Mouse (Mus musculus) heart, embryonic 13.5 days (tissue): Measurements from ENCODE around the gene Isx. TPM values are rescaled to one million over a fixed set of nuclear protein-coding genes. Genes with fewer than 3 reads are reported as not detected.

Source experiments
- ATAC-seq: fragments of 200-750 bp; cut with Nextera tagmentation; 2 replicates; pipeline ENCODE4 v1.8.0; 2017; ENCODE audit warnings: moderate TSS enrichment; ENCODE audit not compliant: insufficient number of reproducible peaks, low FRiP score, low TSS enrichment; ENCODE audit errors: extremely low read depth
- H3K27ac ChIP-seq: fragments of 300-500 bp; sonication (generic); replicated peaks from 2 replicates; pipeline ENCODE4 v1.5.1; 2015; ENCODE audit warnings: moderate library complexity, mild to moderate bottlenecking, inconsistent platforms
- H3K27me3 ChIP-seq: fragments of 300-500 bp; sonication (generic); replicated peaks from 2 replicates; pipeline ENCODE4 v1.6.1; 2015; ENCODE audit warnings: mild to moderate bottlenecking, inconsistent platforms
- H3K36me3 ChIP-seq: fragments of 300-500 bp; sonication (generic); 2 replicates; pipeline ENCODE4 v1.6.1; 2015; ENCODE audit warnings: mild to moderate bottlenecking, inconsistent platforms
- H3K4me1 ChIP-seq: fragments of 300-500 bp; sonication (generic); 2 replicates; pipeline ENCODE4 v1.6.1; 2015; ENCODE audit warnings: inconsistent platforms
- H3K4me2 ChIP-seq: fragments of 300-500 bp; sonication (generic); 2 replicates; pipeline ENCODE4 v1.6.1; 2015; ENCODE audit warnings: inconsistent platforms, mild to moderate bottlenecking, moderate library complexity
- H3K4me3 ChIP-seq: fragments of 300-500 bp; sonication (generic); 2 replicates; pipeline ENCODE4 v1.5.1; 2015; ENCODE audit warnings: moderate library complexity, mild to moderate bottlenecking, inconsistent platforms
- H3K9ac ChIP-seq: fragments of 300-500 bp; sonication (generic); 2 replicates; pipeline ENCODE4 v1.6.1; 2015; ENCODE audit warnings: inconsistent platforms, mild to moderate bottlenecking, moderate library complexity
- H3K9me3 ChIP-seq: fragments of 300-500 bp; sonication (generic); 2 replicates; pipeline ENCODE4 v1.6.1; 2016; ENCODE audit warnings: inconsistent platforms
- WGBS: fragments of 180-500 bp; shearing (Covaris S2); methylation state at CpG from one replicate; pipeline ENCODE4 v1.1.7; 2015; ENCODE audit warnings: mixed read lengths; 5-methylcytosine and 5-hydroxymethylcytosine counted together
- polyA plus RNA-seq: library from polyadenylated mRNA; unstranded; fragments of >200 nt; fragmentation: Nextera tagmentation; extraction: Ambion mirVana; gene quantifications from 2 replicates; pipeline ENCODE4 v1.2.1, GENCODE M21; 2015

Isx gene
- polyA plus RNA-seq, 1 experiment from 2014 or later, result not detected

DNA sequence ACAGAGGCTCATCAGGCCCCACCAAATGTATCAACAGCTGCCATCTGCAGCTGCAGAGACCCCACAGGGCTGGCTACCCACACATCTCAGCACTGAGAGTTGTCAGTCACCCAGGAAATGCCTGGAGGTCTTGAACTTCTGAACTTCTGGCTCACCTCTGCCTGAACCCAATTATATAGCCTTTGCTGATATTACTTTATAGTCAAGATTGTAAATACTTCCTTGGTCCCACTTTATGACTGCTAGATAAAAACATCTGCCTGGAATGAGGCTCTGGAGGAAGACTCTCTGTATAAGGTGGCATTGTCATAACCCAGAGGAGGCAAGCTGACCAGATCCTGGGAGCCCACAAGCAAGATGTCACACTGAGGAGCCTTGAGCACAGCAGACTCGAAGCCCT is 28.8 kb downstream of the Isx start:
- Histone ChIP-seq H3K36me3 (no peaks in the 10 kb centered on the region), H3K9ac (no peak overlapping the region), H3K9me3 (no peaks in the 10 kb centered on the region), H3K27ac (no peak overlapping the region), H3K4me1 (no peaks in the 10 kb centered on the region), H3K27me3 (no peaks in the 10 kb centered on the region), H3K4me3 (no peak overlapping the region), H3K4me2 (no peak overlapping the region)
- no peak for ATAC-seq
- WGBS, result 72% methylated on average over 1 of the region's 1 CpGs

DNA sequence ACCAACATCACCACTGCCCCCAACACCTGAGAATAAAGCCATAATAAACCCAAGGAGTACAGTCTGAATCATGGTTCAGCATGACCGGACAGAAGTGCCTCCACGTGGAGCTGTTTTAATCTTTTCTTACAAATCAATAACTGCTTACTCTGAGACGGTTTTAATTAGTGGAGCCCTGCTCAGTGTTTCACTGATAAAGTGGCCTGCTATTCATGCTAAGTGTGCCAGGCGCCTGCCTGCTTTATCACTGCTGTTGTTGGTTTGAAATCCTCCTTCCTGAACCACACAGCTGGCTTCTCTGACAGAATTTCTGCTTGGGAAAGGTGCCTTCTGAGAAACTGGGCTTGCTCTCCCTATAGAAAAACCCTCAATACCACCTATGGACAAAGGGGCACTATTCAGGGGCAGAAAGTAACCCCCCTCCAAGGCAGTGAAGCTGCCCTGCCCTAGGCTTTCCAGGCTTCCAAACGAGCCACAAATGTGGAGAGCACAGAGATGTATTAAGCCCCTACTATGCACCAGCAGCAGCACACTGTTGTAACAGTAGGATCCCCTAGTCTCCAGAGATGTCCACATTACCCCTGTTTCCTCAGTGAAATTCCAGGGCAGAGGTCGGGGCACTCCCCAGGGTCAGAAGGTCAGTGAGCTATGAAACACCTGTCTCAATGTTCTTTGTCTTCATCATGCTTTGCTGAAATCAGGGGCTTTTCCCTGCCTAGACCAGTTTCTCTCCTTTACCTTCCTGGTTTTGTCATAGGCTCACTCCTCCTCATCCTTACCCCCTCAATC is 30.3 kb downstream of the Isx start:
- WGBS, result 31% methylated on average over 6 of the region's 6 CpGs
- no peak overlapping the region for H3K27ac ChIP-seq
- ATAC-seq, result no peak
- H3K27me3 ChIP-seq, result no peaks in the 10 kb centered on the region
- no peaks in the 10 kb centered on the region for H3K4me1 ChIP-seq
- no peak overlapping the region for H3K4me2 ChIP-seq
- H3K36me3 ChIP-seq, result no peaks in the 10 kb centered on the region
- no peaks in the 10 kb centered on the region for H3K9me3 ChIP-seq
- no peak overlapping the region for H3K4me3 ChIP-seq
- H3K9ac ChIP-seq, result no peak overlapping the region

DNA sequence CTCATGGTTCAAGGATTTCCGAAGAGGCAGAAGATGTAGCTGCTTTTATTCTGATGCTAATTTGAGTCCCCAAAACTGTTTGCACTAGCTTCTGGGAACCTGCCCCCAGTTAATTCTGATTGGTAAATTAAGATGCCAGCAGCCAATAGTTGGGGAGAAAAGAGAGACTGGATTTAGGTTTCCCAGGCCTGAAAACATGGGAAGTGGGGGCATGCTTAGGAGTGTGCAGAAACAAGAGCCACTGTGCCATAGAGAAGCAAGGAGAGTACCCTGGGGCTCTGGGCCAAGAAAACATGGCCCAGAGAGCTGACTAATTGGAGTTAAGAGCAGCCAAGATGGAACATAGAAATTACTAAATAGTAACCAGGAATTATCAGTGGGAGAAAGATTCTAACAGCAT is 33.4 kb downstream of the Isx start:
- Histone ChIP-seq H3K27ac (no peak overlapping the region), H3K9ac (no peak overlapping the region), H3K4me2 (no peak overlapping the region), H3K4me1 (no peaks in the 10 kb centered on the region), H3K9me3 (no peaks in the 10 kb centered on the region), H3K27me3 (no peaks in the 10 kb centered on the region), H3K36me3 (no peaks in the 10 kb centered on the region), H3K4me3 (no peak overlapping the region)
- 63% methylated on average over 1 of the region's 1 CpGs for WGBS
- ATAC-seq, result no peak

DNA sequence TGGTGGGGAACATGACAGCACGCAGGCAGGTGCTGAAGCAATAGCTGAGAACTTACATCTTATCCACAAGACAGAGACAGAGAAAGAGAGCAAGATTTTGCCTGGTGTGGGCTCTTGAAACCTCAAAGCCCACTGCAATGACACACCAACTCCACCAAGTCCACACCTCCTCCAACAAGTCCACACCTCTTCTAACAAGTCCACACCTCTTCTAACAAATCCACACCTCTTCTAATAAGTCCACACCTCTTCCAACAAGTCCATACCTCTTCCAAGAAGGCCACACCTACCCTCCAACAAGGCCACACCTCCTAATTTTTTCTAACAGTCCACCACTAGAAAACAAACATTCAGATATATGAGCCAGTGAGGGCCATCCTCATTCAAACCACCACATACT is 37.7 kb downstream of the Isx start:
- H3K4me3 ChIP-seq, result no peak overlapping the region
- no peaks in the 10 kb centered on the region for H3K36me3 ChIP-seq
- H3K4me2 ChIP-seq, result no peak overlapping the region
- no peak overlapping the region for H3K27ac ChIP-seq
- ATAC-seq, result no peak
- WGBS, result 58% methylated on average over 1 of the region's 1 CpGs
- no peaks in the 10 kb centered on the region; the same call in 1 of the 2 replicates for H3K4me1 ChIP-seq
- no peak overlapping the region for H3K9ac ChIP-seq
- no peaks in the 10 kb centered on the region for H3K9me3 ChIP-seq
- no peaks in the 10 kb centered on the region for H3K27me3 ChIP-seq

DNA sequence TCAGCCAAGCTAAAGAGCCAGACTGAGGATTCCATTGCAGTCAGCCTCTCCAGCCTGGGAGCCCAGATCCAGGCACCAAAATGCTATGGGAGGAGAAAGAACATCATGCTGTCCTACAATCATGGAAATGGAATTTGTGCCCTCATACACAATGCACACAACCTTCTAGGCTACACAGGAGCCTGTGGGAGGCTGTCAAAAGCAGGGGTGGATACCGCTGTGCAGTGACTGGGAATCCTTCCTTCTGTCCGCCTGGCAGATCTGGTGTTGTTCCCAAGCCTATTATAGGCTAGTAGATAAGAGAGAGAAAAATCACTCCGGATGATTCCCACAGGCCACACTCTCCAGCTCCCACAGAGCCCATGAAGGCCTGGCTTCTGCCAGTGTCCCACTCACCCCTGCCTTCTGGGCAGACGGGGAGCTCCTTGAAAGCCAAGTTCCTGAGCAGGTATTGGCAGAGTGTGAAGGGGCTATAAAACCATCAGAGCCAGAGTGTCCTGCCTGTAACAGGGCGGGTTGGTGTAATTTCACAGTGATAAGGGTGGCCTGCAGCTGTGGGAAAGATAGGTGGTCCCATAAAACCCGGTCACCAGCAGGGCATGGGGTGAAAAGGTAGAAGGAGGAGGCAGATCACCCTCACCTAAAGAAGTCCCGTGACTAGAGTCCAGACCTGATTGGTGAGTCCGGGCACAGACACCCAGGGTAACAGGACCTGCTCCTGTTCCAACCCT is 47.9 kb downstream of the Isx start:
- Histone ChIP-seq H3K9me3 (no peaks in the 10 kb centered on the region), H3K4me3 (no peak overlapping the region), H3K27me3 (no peaks in the 10 kb centered on the region; the same call in 1 of the 2 replicates), H3K4me1 (0 out of 2 replicates have a peak, but pooled peaks cover 8% of the 10 kb centered on the region), H3K9ac (no peak overlapping the region), H3K36me3 (no peaks in the 10 kb centered on the region), H3K4me2 (no peak overlapping the region), H3K27ac (no peak overlapping the region)
- WGBS, result 57% methylated on average over 8 of the region's 8 CpGs
- ATAC-seq, result no peak

DNA sequence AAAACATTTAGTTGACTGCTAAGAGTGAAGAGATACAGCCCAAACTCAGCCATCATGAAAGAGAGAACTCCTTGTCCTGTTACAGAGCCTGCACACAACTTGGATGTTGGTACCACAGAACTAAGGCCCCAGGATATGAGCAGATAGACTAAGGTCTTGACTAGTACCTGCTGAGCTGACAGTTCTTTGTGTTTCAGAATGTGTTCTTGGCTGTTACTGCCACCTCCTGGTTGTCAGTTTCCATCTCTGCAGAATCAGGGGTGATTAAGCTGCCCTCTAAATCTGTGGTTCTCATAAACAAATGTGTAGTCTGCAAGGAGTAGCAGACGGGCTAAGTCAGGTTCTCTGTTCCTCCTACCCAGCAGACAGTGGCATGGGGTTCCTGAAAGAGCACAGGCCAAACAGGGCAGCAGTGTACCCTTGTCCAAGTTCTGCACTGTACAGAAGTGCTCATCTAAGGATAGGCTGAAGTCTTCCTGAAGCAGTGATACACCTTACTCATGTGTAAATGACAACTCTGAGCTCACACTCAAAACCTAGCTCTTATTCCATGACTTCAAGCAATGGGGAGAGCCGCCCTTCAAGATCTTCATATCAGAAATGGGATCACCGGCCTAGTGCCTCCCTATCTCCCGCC is 49.0 kb downstream of the Isx start:
- Histone ChIP-seq H3K9me3 (no peaks in the 10 kb centered on the region), H3K4me1 (0 out of 2 replicates have a peak, but pooled peaks cover 8% of the 10 kb centered on the region), H3K27me3 (no peaks in the 10 kb centered on the region; the same call in 1 of the 2 replicates), H3K36me3 (no peaks in the 10 kb centered on the region), H3K4me2 (no peak overlapping the region), H3K4me3 (no peak overlapping the region), H3K27ac (no peak overlapping the region), H3K9ac (no peak overlapping the region)
- 58% methylated on average over 4 of the region's 4 CpGs for WGBS
- no peak for ATAC-seq

DNA sequence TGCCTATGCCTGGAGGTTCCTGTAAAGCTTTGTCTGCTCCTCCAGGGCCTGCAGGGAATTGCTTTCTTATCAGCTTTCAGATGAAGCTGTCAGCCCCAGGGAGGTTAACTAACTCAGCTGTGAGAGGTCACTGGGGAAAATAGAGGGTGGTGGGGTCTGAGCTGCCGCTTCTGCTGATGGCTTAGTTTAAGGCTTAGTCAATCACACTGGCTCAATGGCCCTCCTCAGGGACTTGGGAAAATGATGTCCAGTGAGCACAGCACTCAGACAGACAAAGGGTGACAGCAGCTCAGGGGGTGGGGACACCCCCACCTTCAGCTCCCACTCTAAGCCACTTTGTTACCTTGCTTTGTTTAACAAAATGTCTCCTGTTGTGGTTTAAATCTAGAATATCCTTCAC is 55.0 kb downstream of the Isx start:
- WGBS, result 31% methylated on average over 1 of the region's 1 CpGs
- ATAC-seq, result no peak
- H3K27me3 ChIP-seq, result 0 out of 2 replicates have a peak, but pooled peaks cover 3% of the 10 kb centered on the region
- H3K9me3 ChIP-seq, result no peaks in the 10 kb centered on the region
- H3K4me1 ChIP-seq, result peaks cover 12% of the 10 kb centered on the region; the same call in 1 of the 2 replicates
- H3K36me3 ChIP-seq, result no peaks in the 10 kb centered on the region
- no peak overlapping the region for H3K27ac ChIP-seq
- no peak overlapping the region for H3K9ac ChIP-seq
- H3K4me3 ChIP-seq, result no peak overlapping the region
- H3K4me2 ChIP-seq, result no peak overlapping the region

DNA sequence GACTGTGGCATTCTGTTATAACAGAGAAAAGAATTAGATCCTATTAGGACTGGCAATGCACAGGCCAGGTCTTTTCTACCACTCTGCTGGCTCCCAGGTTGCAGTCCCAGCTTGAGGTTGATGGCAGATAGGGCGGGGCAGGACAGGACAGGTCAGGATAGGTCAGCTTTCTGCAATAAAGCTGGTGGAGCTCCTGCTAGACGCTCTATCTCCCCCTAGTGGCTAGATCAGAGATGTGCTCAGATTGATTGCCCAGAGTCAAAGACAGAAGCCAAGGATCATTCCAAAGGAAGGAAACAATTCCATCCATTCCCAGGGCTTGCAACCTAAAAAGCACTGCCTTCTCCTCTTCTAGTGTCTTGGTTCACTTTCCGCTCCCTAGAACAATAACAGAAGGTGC is 57.8 kb downstream of the Isx start:
- no peak overlapping the region for H3K27ac ChIP-seq
- ATAC-seq, result no peak
- H3K36me3 ChIP-seq, result no peaks in the 10 kb centered on the region
- WGBS, result 18% methylated on average over 3 of the region's 3 CpGs
- H3K9me3 ChIP-seq, result no peaks in the 10 kb centered on the region
- H3K4me2 ChIP-seq, result no peak overlapping the region
- H3K4me1 ChIP-seq, result peaks cover 4% of the 10 kb centered on the region; the same call in 1 of the 2 replicates
- no peak overlapping the region for H3K4me3 ChIP-seq
- 0 out of 2 replicates have a peak, but pooled peaks cover 3% of the 10 kb centered on the region for H3K27me3 ChIP-seq
- no peak overlapping the region for H3K9ac ChIP-seq

DNA sequence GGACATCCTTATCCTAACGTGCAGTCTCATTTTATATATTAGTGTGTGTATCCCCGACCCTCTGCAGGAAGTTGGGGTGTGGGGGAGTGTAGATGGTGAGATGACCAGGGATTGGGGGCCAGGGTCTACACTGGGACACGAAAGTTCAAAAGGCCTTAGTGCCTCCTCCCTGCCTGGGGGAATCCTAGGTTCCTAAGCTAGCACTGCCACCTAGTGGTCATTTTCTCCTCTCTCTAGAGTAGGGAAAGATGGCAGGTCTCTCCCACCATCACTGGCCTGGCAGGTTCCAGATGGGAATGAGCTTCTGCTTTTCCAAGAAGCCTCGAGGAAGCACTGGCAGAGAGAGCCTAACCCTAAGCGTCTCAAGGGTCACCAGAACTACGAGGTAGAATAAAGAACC is 62.3 kb downstream of the Isx start:
- 15% methylated on average over 6 of the region's 6 CpGs for WGBS
- no peak for ATAC-seq
- Histone ChIP-seq H3K4me3 (no peak overlapping the region), H3K27me3 (0 out of 2 replicates have a peak, but pooled peaks cover 3% of the 10 kb centered on the region), H3K9me3 (no peaks in the 10 kb centered on the region), H3K27ac (no peak overlapping the region), H3K4me2 (no peak overlapping the region), H3K9ac (no peak overlapping the region), H3K4me1 (no peaks in the 10 kb centered on the region), H3K36me3 (no peaks in the 10 kb centered on the region)

DNA sequence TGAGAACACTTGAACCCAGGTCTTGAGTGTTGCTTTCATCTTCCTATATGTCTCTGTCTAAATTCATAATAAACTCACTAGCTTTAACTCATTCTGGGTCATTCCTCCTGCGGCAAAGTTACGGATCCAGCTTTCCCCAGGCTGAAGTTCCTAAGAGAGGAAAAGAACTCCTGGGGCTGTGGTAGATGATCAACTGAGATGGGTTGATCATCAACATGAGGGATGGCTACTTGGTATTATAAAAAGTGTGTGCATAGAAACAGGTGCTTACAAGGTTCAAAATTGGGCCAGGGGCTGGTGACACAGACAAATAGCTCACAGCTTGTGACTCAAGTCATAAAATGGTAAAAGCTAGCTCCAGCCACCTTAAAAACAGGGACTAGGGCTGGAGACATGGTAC is 63.7 kb downstream of the Isx start:
- ATAC-seq, result no peak
- Histone ChIP-seq H3K36me3 (no peaks in the 10 kb centered on the region), H3K4me1 (no peaks in the 10 kb centered on the region), H3K4me3 (no peak overlapping the region), H3K27ac (no peak overlapping the region), H3K27me3 (0 out of 2 replicates have a peak, but pooled peaks cover 3% of the 10 kb centered on the region), H3K4me2 (no peak overlapping the region), H3K9me3 (no peaks in the 10 kb centered on the region), H3K9ac (no peak overlapping the region)
- WGBS, result 98% methylated on average over 2 of the region's 2 CpGs

DNA sequence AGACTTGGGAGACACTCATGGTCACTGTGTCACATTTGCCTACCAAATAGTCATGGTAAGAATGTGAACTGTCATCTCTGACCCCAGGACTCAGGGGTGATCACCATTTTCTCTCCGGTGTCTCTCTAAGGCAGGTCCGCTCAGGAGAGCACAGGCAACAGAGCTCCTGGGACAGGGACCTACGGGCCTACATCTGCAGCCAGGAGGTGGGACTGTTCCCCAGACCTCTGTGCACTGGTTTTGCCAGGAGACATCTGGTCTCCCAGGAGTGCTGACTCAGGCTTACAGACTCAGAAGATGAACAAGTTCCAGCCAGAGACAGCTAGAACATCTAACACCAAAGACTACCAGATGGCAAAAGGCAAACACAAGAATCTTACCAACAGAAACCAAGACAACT is 69.1 kb downstream of the Isx start:
- no peaks in the 10 kb centered on the region for H3K4me1 ChIP-seq
- no peaks in the 10 kb centered on the region for H3K36me3 ChIP-seq
- no peaks in the 10 kb centered on the region for H3K9me3 ChIP-seq
- no peak overlapping the region for H3K4me2 ChIP-seq
- no peak overlapping the region for H3K9ac ChIP-seq
- H3K27ac ChIP-seq, result no peak overlapping the region
- H3K4me3 ChIP-seq, result no peak overlapping the region
- no peak for ATAC-seq
- no peaks in the 10 kb centered on the region for H3K27me3 ChIP-seq
- WGBS, result 79% methylated on average over 3 of the region's 3 CpGs
